Mouse (Mus musculus) layer of hippocampus, adult 9-11 months (tissue): ENCODE measurements around the gene N6amt1.
A peak's percentile ranks its signal among the peaks of the same experiment; 100 is the strongest.

Experiments used
- DNase-seq: peaks from one replicate; pipeline ENCODE4 v3.0.0; 2022

The N6amt1 gene

GRCm38 (mm10) chr16:87387444-87387977 lies 33.5 kb downstream of the N6amt1 start:
- no peak for DNase-seq

DNA sequence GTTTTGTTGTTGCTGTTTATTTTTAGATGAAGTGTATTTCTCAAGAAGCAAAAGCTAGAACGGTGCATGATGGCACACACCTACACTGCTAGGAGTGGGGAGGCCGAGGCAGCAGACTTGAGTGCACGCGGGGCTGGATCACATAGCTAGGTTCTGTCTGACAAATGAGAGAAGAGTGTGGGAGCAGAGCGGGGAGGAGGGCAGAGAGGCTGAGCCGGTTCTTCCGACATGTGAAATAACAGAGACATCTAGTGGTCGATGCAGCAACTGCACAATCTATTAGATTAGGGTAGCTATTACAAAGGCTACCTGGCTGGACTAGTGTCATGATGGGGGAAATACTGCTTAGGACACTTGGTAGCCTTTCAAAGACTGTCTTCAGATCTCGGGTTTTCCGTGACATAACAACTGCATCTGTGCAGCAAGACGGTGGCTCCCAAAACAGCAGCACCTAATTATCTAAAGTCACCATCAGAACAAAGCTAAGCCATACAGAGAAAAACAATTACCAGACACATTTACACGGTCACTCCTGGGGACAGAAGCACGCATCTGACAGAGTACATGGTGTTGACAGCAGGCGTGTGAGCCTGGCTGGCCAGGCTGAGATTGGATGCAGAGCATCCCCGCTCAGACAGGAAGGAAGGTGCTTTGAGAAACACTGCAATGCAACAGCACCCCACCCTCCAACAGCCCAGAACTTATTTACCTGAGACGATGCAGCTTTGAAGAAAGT lies 40.0 kb downstream of the N6amt1 start:
- DNase-seq: peak; percentile 78

DNA sequence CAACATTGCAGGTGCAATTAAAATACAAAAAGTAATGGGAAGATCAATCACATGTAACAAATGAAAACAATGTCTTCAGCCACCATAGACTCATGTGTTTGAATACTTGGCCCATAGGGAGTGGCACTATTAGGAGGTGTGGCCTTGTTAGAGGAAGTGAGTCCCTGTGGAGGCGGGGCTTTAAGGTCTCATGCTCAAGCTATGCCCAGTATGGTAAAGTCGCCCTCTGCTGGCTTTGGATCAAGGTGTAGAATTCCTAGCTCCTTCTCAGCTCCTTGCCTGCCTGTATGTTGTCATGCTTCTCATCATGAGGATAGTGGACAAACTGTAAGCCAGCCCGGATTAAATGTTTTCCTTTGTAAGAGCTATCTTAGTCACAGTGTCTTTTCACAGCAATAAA lies 51.0 kb downstream of the N6amt1 start:
- no peak for DNase-seq
